27 mouse cellular contexts compared by ENCODE assay signal in the genomic region with DNA sequence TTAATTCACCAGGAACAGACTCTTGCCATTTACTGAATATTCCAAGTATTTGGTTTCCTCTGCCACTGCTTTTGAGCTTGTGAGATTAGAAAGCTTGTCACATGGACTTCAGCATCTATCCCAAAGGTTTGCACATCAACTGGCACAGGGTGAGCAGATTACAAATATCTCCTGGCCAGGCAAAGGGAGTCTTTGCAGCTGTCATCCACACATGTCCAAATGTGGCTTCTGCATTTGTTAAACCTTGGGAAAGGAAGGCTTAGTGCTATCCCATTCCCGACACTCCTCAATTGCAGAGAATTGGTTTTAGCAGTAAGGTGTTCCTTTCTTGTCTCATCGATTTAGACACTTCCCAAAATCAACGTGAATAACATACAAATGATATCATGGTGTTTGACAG.
"Had no signal": no experiment of that assay in that cellular context is flagged by ENCODE, and none has a peak within 500 bp of the region (broad histone marks: within the 10 kb centered on the region; RNA-seq: fewer than 3 reads in every experiment).

No protein-coding gene starts in this region.

- H3K36me3 ChIP-seq: limb, embryonic 10.5 days; limb, embryonic 12.5 days; limb, embryonic 13.5 days; limb, embryonic 15.5 days; liver, embryonic 12.5 days; liver, embryonic 13.5 days; liver, embryonic 15.5 days; lung, embryonic 15.5 days; midbrain, embryonic 10.5 days; midbrain, embryonic 12.5 days; midbrain, embryonic 13.5 days; midbrain, embryonic 15.5 days had no signal

- H3K4me2 ChIP-seq: limb, embryonic 12.5 days; limb, embryonic 13.5 days; limb, embryonic 15.5 days; liver, embryonic 11.5 days; liver, embryonic 12.5 days; liver, embryonic 13.5 days; liver, embryonic 15.5 days; lung, embryonic 14.5 days; lung, embryonic 15.5 days; midbrain, embryonic 11.5 days; midbrain, embryonic 12.5 days; midbrain, embryonic 13.5 days; midbrain, embryonic 15.5 days had no signal

- DNase-seq: left cerebral cortex, postnatal 4 days; liver; liver, embryonic 13.5 days; liver, postnatal 0 days; lung, adult 18-20 months; lung, adult 2 months; lung, embryonic 14.5 days; lung, postnatal 10 days; lung, postnatal 14 days; lung, postnatal 36 days; lung, postnatal 4 days; midbrain, embryonic 14.5 days had no signal

- H3K4me3 ChIP-seq: left cerebral cortex, adult 2 months; limb, embryonic 10.5 days; limb, embryonic 12.5 days; limb, embryonic 13.5 days; limb, embryonic 15.5 days; liver, embryonic 12.5 days; liver, embryonic 13.5 days; liver, embryonic 15.5 days; lung, embryonic 15.5 days; megakaryocyte, embryonic 14.5 days; midbrain, embryonic 10.5 days; midbrain, embryonic 12.5 days; midbrain, embryonic 13.5 days; midbrain, embryonic 15.5 days had no signal

- H3K27me3 ChIP-seq: limb, embryonic 12.5 days; limb, embryonic 13.5 days; limb, embryonic 15.5 days; liver, embryonic 12.5 days; liver, embryonic 13.5 days; liver, embryonic 15.5 days; lung, embryonic 15.5 days; megakaryocyte, embryonic 14.5 days; midbrain, embryonic 12.5 days; midbrain, embryonic 13.5 days; midbrain, embryonic 15.5 days had no signal
